Mouse (Mus musculus) E14TG2a.4 (cell line): Measurements from ENCODE around the gene Ctla4.

ENCODE experiments used
- H3K27me3 ChIP-seq: 2 replicates; pipeline ENCODE4 v1.6.1; 2014; ENCODE audit warnings: low read length, control low read depth; ENCODE audit not compliant: insufficient read depth
- H3K36me3 ChIP-seq: 2 replicates; pipeline ENCODE4 v1.6.1; 2014; ENCODE audit warnings: low read length, control low read depth; ENCODE audit not compliant: insufficient read depth
- H3K4me1 ChIP-seq: replicated peaks from 2 replicates; pipeline ENCODE4 v1.6.1; 2014; ENCODE audit warnings: low read depth, low read length, control low read depth
- H3K4me3 ChIP-seq: replicated peaks from 2 replicates; pipeline ENCODE4 v1.5.1; 2014; ENCODE audit warnings: mild to moderate bottlenecking, low read length
- H3K9me3 ChIP-seq: 2 replicates; pipeline ENCODE4 v1.6.1; 2014; ENCODE audit warnings: low read length, control low read depth
- CTCF ChIP-seq: conservative IDR thresholded peaks from 2 replicates; pipeline ENCODE4 v1.5.1; 2014; ENCODE audit warnings: low read length
- NANOG ChIP-seq: IDR thresholded peaks from 2 replicates; pipeline ENCODE4 v1.6.1; 2014; ENCODE audit warnings: borderline replicate concordance, low read length, mixed read lengths
- POU5F1 ChIP-seq: IDR thresholded peaks from 2 replicates; pipeline ENCODE4 v1.6.1; 2014; ENCODE audit warnings: low read length, borderline replicate concordance

The Ctla4 gene

GRCm38 (mm10) chr1:60880116-60880867 lies 6.5 kb upstream of the Ctla4 start:
- Histone ChIP-seq H3K27me3 (peaks cover 3% of the 10 kb centered on the region; the same call in 1 of the 2 replicates), H3K4me1 (no peaks in the 10 kb centered on the region), H3K4me3 (no peak overlapping the region), H3K9me3 (peaks cover 5% of the 10 kb centered on the region), H3K36me3 (no peaks in the 10 kb centered on the region)
- TF ChIP-seq CTCF: no peak
- no peak for TF ChIP-seq POU5F1
- TF ChIP-seq NANOG: no peak

GRCm38 (mm10) chr1:60882792-60883191 lies 4.0 kb upstream of the Ctla4 start:
- H3K27me3 ChIP-seq: no peaks in the 10 kb centered on the region
- TF ChIP-seq POU5F1 (no peak), NANOG (no peak), CTCF (no peak)
- peaks cover 5% of the 10 kb centered on the region for H3K9me3 ChIP-seq
- no peaks in the 10 kb centered on the region for H3K36me3 ChIP-seq
- H3K4me3 ChIP-seq: no peak overlapping the region
- no peaks in the 10 kb centered on the region for H3K4me1 ChIP-seq

- H3K9me3 ChIP-seq: peaks cover 5% of the 10 kb centered on the region
- no peaks in the 10 kb centered on the region for H3K27me3 ChIP-seq
- no peak overlapping the region for H3K4me3 ChIP-seq
- no peaks in the 10 kb centered on the region for H3K4me1 ChIP-seq
- H3K36me3 ChIP-seq: no peaks in the 10 kb centered on the region
- no peak for TF ChIP-seq CTCF
- TF ChIP-seq NANOG: no peak
- TF ChIP-seq POU5F1: no peak
Measured at GRCm38 (mm10) chr1:60883279-60883678, 3.5 kb upstream of the Ctla4 start.

- TF ChIP-seq POU5F1 (no peak), NANOG (no peak), CTCF (no peak)
- H3K4me1 ChIP-seq: no peaks in the 10 kb centered on the region
Measured at GRCm38 (mm10) chr1:60884611-60885010, 2.2 kb upstream of the Ctla4 start.

GRCm38 (mm10) chr1:60898127-60898932 lies 11.5 kb downstream of the Ctla4 start:
- no peaks in the 10 kb centered on the region for H3K4me1 ChIP-seq
- no peaks in the 10 kb centered on the region for H3K36me3 ChIP-seq
- H3K9me3 ChIP-seq: peaks cover 12% of the 10 kb centered on the region
- no peak overlapping the region for H3K4me3 ChIP-seq
- H3K27me3 ChIP-seq: no peaks in the 10 kb centered on the region
- TF ChIP-seq POU5F1: no peak
- no peak for TF ChIP-seq NANOG
- no peak for TF ChIP-seq CTCF

More at GRCm38 (mm10) chr1:60884611-60885010, 2.2 kb upstream of the Ctla4 start:
- Histone ChIP-seq H3K27me3 (no peaks in the 10 kb centered on the region), H3K9me3 (peaks cover under 1% of the 10 kb centered on the region; the same call in 1 of the 2 replicates), H3K36me3 (no peaks in the 10 kb centered on the region), H3K4me3 (no peak overlapping the region)

GRCm38 (mm10) chr1:60898933-60899210 lies 12.1 kb downstream of the Ctla4 start:
- H3K9me3 ChIP-seq: peaks cover 12% of the 10 kb centered on the region
- no peaks in the 10 kb centered on the region for H3K27me3 ChIP-seq
- no peaks in the 10 kb centered on the region for H3K4me1 ChIP-seq
- H3K36me3 ChIP-seq: no peaks in the 10 kb centered on the region
- TF ChIP-seq NANOG (no peak), POU5F1 (no peak), CTCF (no peak)
- H3K4me3 ChIP-seq: no peak overlapping the region

- Histone ChIP-seq H3K36me3 (no peaks in the 10 kb centered on the region), H3K27me3 (no peaks in the 10 kb centered on the region), H3K9me3 (peaks cover 12% of the 10 kb centered on the region), H3K4me3 (no peak overlapping the region), H3K4me1 (no peaks in the 10 kb centered on the region)
- TF ChIP-seq NANOG (no peak), POU5F1 (no peak), CTCF (no peak)
Measured at GRCm38 (mm10) chr1:60899244-60899643, 12.4 kb downstream of the Ctla4 start.

GRCm38 (mm10) chr1:60902547-60902946 lies 15.7 kb downstream of the Ctla4 start:
- no peaks in the 10 kb centered on the region for H3K36me3 ChIP-seq
- H3K9me3 ChIP-seq: peaks cover 12% of the 10 kb centered on the region
- no peak overlapping the region for H3K4me3 ChIP-seq
- no peaks in the 10 kb centered on the region for H3K27me3 ChIP-seq
- no peak for TF ChIP-seq NANOG
- TF ChIP-seq POU5F1: no peak
- TF ChIP-seq CTCF: no peak
- no peaks in the 10 kb centered on the region for H3K4me1 ChIP-seq
